Mouse (Mus musculus) CH12.LX (cell line): ENCODE data around the gene Gpr55. TPM values are rescaled to one million over a fixed set of nuclear protein-coding genes. Genes with fewer than 3 reads are reported as not detected.

Experiments used
- DNase-seq: peaks from one replicate; pipeline ENCODE4 v3.0.0-alpha.2; 2013; ENCODE audit errors: extremely low read depth
- H3K27ac ChIP-seq: 2 replicates; pipeline ENCODE4 v1.5.1; 2012; ENCODE audit warnings: low read depth, mild to moderate bottlenecking, control low read depth, moderate library complexity; ENCODE audit not compliant: insufficient read depth
- H3K27me3 ChIP-seq: replicated peaks from 2 replicates; pipeline ENCODE3; 2012; ENCODE audit warnings: inconsistent platforms
- H3K36me3 ChIP-seq, 2 experiments: replicated peaks in 1 of 2; 2 replicates each; pipeline versions ENCODE3 to v1.6.1; 2012; ENCODE audit warnings: inconsistent platforms in 1 of 2, low read length in 1 of 2, mild to moderate bottlenecking in 1 of 2, mixed read lengths in 1 of 2, moderate library complexity in 1 of 2; ENCODE audit not compliant: control insufficient read depth in 1 of 2, insufficient read depth in 1 of 2
- H3K4me1 ChIP-seq, 2 experiments: 2 replicates each; pipeline ENCODE4 v1.6.1; 2012; ENCODE audit warnings: inconsistent platforms in 1 of 2, moderate library complexity in 1 of 2; ENCODE audit not compliant: insufficient read depth in 2 of 2, control insufficient read depth in 1 of 2
- H3K4me2 ChIP-seq: 2 replicates; pipeline ENCODE4 v1.6.1; 2012; ENCODE audit warnings: low read depth, mild to moderate bottlenecking, control low read depth; ENCODE audit not compliant: poor library complexity, insufficient read depth, severe bottlenecking
- H3K4me3 ChIP-seq, 3 experiments: fragments of 150-350 bp in 1 of 3; sonication (generic) in 1 of 3; replicated peaks in 1 of 3; 2 replicates each; pipeline versions ENCODE3 to v1.5.1; 2011 to 2012; ENCODE audit warnings: low read depth in 2 of 3, low read length in 2 of 3, mild to moderate bottlenecking in 2 of 3, moderate library complexity in 2 of 3, control low read depth in 1 of 3, improper control_type of control experiment in 1 of 3, inconsistent platforms in 1 of 3, mixed read lengths in 1 of 3; ENCODE audit not compliant: poor library complexity in 1 of 3
- H3K79me2 ChIP-seq: replicated peaks from 2 replicates; pipeline ENCODE4 v1.6.1; 2012; ENCODE audit warnings: mild to moderate bottlenecking, moderate library complexity; ENCODE audit not compliant: control insufficient read depth, poor library complexity, insufficient read depth, severe bottlenecking; ENCODE audit errors: extremely low read depth
- H3K9ac ChIP-seq: 2 replicates; pipeline ENCODE4 v1.6.1; 2012; ENCODE audit warnings: low read depth, mild to moderate bottlenecking, control low read depth, moderate library complexity; ENCODE audit not compliant: insufficient read depth
- H3K9me3 ChIP-seq: replicated peaks from 2 replicates; pipeline ENCODE3; 2012; ENCODE audit warnings: low read length, inconsistent platforms, mixed read lengths
- BHLHE40 ChIP-seq: IDR thresholded peaks from 2 replicates; pipeline ENCODE4 v1.6.1; 2011; ENCODE audit warnings: mild to moderate bottlenecking, low read depth, low read length, improper control_type of control experiment
- CHD1 ChIP-seq: IDR thresholded peaks from 2 replicates; pipeline ENCODE4 v1.6.1; 2012; ENCODE audit warnings: low read depth, low read length, improper control_type of control experiment, inconsistent platforms
- CHD2 ChIP-seq: IDR thresholded peaks from 2 replicates; pipeline ENCODE4 v1.6.1; 2011; ENCODE audit warnings: low read length, improper control_type of control experiment
- E2F4 ChIP-seq: IDR thresholded peaks from 2 replicates; pipeline ENCODE4 v1.6.1; 2011; ENCODE audit warnings: low read depth, low read length, improper control_type of control experiment; ENCODE audit not compliant: insufficient replicate concordance
- EP300 ChIP-seq: IDR thresholded peaks from 2 replicates; pipeline ENCODE4 v1.6.1; 2011; ENCODE audit warnings: low read length, improper control_type of control experiment
- ETS1 ChIP-seq: conservative IDR thresholded peaks from 2 replicates; pipeline ENCODE4 v1.6.1; 2012; ENCODE audit warnings: low read depth, mild to moderate bottlenecking, inconsistent platforms, low read length, improper control_type of control experiment, moderate library complexity
- GABPA ChIP-seq: IDR thresholded peaks from 2 replicates; pipeline ENCODE4 v1.6.1; 2012; ENCODE audit warnings: low read depth, low read length, improper control_type of control experiment, inconsistent platforms; ENCODE audit not compliant: insufficient replicate concordance
- HCFC1 ChIP-seq: IDR thresholded peaks from 2 replicates; pipeline ENCODE4 v1.6.1; 2012; ENCODE audit warnings: low read depth, mild to moderate bottlenecking, inconsistent platforms, low read length, improper control_type of control experiment
- IRF4 ChIP-seq: IDR thresholded peaks from 2 replicates; pipeline ENCODE4 v1.6.1; 2014; ENCODE audit warnings: low read depth, mild to moderate bottlenecking, inconsistent platforms, low read length, improper control_type of control experiment
- JUN ChIP-seq: IDR thresholded peaks from 2 replicates; pipeline ENCODE4 v1.6.1; 2011; ENCODE audit warnings: low read depth, mild to moderate bottlenecking, low read length, improper control_type of control experiment, moderate library complexity; ENCODE audit not compliant: insufficient read depth
- JUND ChIP-seq: conservative IDR thresholded peaks from 2 replicates; pipeline ENCODE4 v1.6.1; 2011; ENCODE audit warnings: low read depth, low read length, improper control_type of control experiment
- KAT2A ChIP-seq: IDR thresholded peaks from 2 replicates; pipeline ENCODE4 v1.6.1; 2012; ENCODE audit warnings: low read length, improper control_type of control experiment, inconsistent platforms; ENCODE audit not compliant: insufficient replicate concordance
- MAFK ChIP-seq: IDR thresholded peaks from 2 replicates; pipeline ENCODE4 v1.6.1; 2011; ENCODE audit warnings: low read length, improper control_type of control experiment; ENCODE audit not compliant: insufficient replicate concordance
- MAX ChIP-seq: IDR thresholded peaks from 2 replicates; pipeline ENCODE4 v1.6.1; 2011; ENCODE audit warnings: low read length, improper control_type of control experiment
- MAZ ChIP-seq: IDR thresholded peaks from 2 replicates; pipeline ENCODE4 v1.6.1; 2012; ENCODE audit warnings: low read depth, mild to moderate bottlenecking, inconsistent platforms, low read length, improper control_type of control experiment, moderate library complexity
- MEF2A ChIP-seq: IDR thresholded peaks from 2 replicates; pipeline ENCODE4 v1.6.1; 2014; ENCODE audit warnings: low read depth, mild to moderate bottlenecking, inconsistent platforms, low read length, improper control_type of control experiment, borderline replicate concordance
- MYC ChIP-seq: IDR thresholded peaks from 2 replicates; pipeline ENCODE4 v1.6.1; 2011; ENCODE audit warnings: low read depth, mild to moderate bottlenecking, improper control_type of control experiment, low read length
- NELFE ChIP-seq: IDR thresholded peaks from 2 replicates; pipeline ENCODE4 v1.6.1; 2011; ENCODE audit warnings: low read depth, low read length, improper control_type of control experiment
- NRF1 ChIP-seq: IDR thresholded peaks from 2 replicates; pipeline ENCODE4 v1.6.1; 2014; ENCODE audit warnings: low read depth, mild to moderate bottlenecking, inconsistent platforms, low read length, improper control_type of control experiment, moderate library complexity
- POLR2A ChIP-seq: IDR thresholded peaks from 2 replicates; pipeline ENCODE4 v1.6.1; 2011; ENCODE audit warnings: low read depth, mild to moderate bottlenecking, improper control_type of control experiment, low read length
- POLR2AphosphoS2 ChIP-seq: IDR thresholded peaks from 2 replicates; pipeline ENCODE4 v1.6.1; 2011; ENCODE audit warnings: low read depth, low read length, improper control_type of control experiment
- RAD21 ChIP-seq: IDR thresholded peaks from 2 replicates; pipeline ENCODE4 v1.6.1; 2011; ENCODE audit warnings: low read depth, mild to moderate bottlenecking, low read length, improper control_type of control experiment, moderate library complexity
- RCOR1 ChIP-seq: conservative IDR thresholded peaks from 2 replicates; pipeline ENCODE4 v1.6.1; 2012; ENCODE audit warnings: low read depth, mild to moderate bottlenecking, inconsistent platforms, low read length, improper control_type of control experiment
- SIN3A ChIP-seq: IDR thresholded peaks from 2 replicates; pipeline ENCODE4 v1.6.1; 2012; ENCODE audit warnings: low read length, improper control_type of control experiment, inconsistent platforms
- TBP ChIP-seq: conservative IDR thresholded peaks from 2 replicates; pipeline ENCODE4 v1.6.1; 2011; ENCODE audit warnings: low read depth, low read length, improper control_type of control experiment
- TCF12 ChIP-seq: IDR thresholded peaks from 2 replicates; pipeline ENCODE4 v1.6.1; 2014; ENCODE audit warnings: low read depth, mild to moderate bottlenecking, inconsistent platforms, low read length, improper control_type of control experiment
- USF1 ChIP-seq: IDR thresholded peaks from 2 replicates; pipeline ENCODE4 v1.6.1; 2014; ENCODE audit warnings: low read depth, mild to moderate bottlenecking, inconsistent platforms, low read length, improper control_type of control experiment
- USF2 ChIP-seq: conservative IDR thresholded peaks from 2 replicates; pipeline ENCODE4 v1.6.1; 2011; ENCODE audit warnings: low read depth, low read length, improper control_type of control experiment
- ZC3H11A ChIP-seq: IDR thresholded peaks from 2 replicates; pipeline ENCODE4 v1.6.1; 2012; ENCODE audit warnings: low read depth, mild to moderate bottlenecking, inconsistent platforms, low read length, improper control_type of control experiment
- ZKSCAN1 ChIP-seq: IDR thresholded peaks from 2 replicates; pipeline ENCODE4 v1.6.1; 2012; ENCODE audit warnings: low read depth, inconsistent platforms, low read length, improper control_type of control experiment, borderline replicate concordance
- ZMIZ1 ChIP-seq: IDR thresholded peaks from 2 replicates; pipeline ENCODE4 v1.6.1; 2012; ENCODE audit warnings: low read depth, mild to moderate bottlenecking, inconsistent platforms, low read length, improper control_type of control experiment
- ZNF384 ChIP-seq: IDR thresholded peaks from 2 replicates; pipeline ENCODE4 v1.6.1; 2012; ENCODE audit warnings: low read depth, low read length, improper control_type of control experiment, inconsistent platforms
- dilution Hi-C: fragments of 300-500 bp; cut with MboI; formaldehyde crosslinking; loops from 2 replicates; pipeline ENCODE4 v1.14.3; 2020; ENCODE audit warnings: low sequenced_read_pairs; ENCODE audit not compliant: extremely low pct_unique_long_range_greater_than_20kb, extremely low pct_ligation_motif_present
- in situ Hi-C: fragments of 300-500 bp; cut with MboI; formaldehyde crosslinking; loops from 3 replicates; pipeline ENCODE4 v1.14.3; 2019; ENCODE audit warnings: low sequenced_read_pairs, low pct_ligation_motif_present, low pct_unique_long_range_greater_than_20kb, mixed read lengths
- polyA plus RNA-seq: library from polyadenylated mRNA; unstranded; fragments of >175 nt; gene quantifications from 2 replicates; pipeline ENCODE4 v1.2.1, GENCODE M21; 2012; ENCODE audit warnings: low read depth; ENCODE audit not compliant: insufficient read length
- total RNA-seq, 2 experiments: library from RNA; depleted of rRNA; stranded (reverse); fragments of 300-350 nt in 1 of 2; fragments of >200 nt in 1 of 2; gene quantifications; 2 replicates each; pipeline ENCODE4 v1.2.3; 2012 to 2014

The Gpr55 gene
- total and polyA plus RNA-seq, 3 experiments: 16.4 to 24.3 (median 17.3) TPM

- TF ChIP-seq MAFK: no peak
- TF ChIP-seq E2F4: peak; percentile 58; the same call in 1 of the 2 replicates
- no peak for TF ChIP-seq USF1
- TF ChIP-seq JUN: no peak
- peak; percentile 57 for TF ChIP-seq MEF2A
- TF ChIP-seq IRF4: peak; percentile 80
- TF ChIP-seq USF2: no peak
- 0 out of 2 replicates have a peak, but pooled peaks have one; percentile 61 for TF ChIP-seq CHD1
- peak; percentile 98 for TF ChIP-seq ZC3H11A
- 0 out of 2 replicates have a peak, but pooled peaks have one; percentile 63 for TF ChIP-seq MYC
- TF ChIP-seq MAZ: 0 out of 2 replicates have a peak, but pooled peaks have one; percentile 48
- TF ChIP-seq CHD2: 0 out of 2 replicates have a peak, but pooled peaks have one; percentile 41
- no peak; the same call in 1 of the 2 replicates for TF ChIP-seq TBP
- TF ChIP-seq HCFC1: 0 out of 2 replicates have a peak, but pooled peaks have one; percentile 32
- no peak; the same call in none of the 2 replicates for TF ChIP-seq RAD21
- TF ChIP-seq SIN3A: peak; percentile 81
- TF ChIP-seq JUND: peak; percentile 54; the same call in 1 of the 2 replicates
Measured at GRCm38 (mm10) chr1:86007778-86008177, 47.0 kb upstream of the Gpr55 start (continued).

- H3K4me3 ChIP-seq: no peak overlapping the region
- no peaks in the 10 kb centered on the region for H3K9me3 ChIP-seq
- peak overlapping the region; percentile 8; the same call in 1 of the 2 replicates for H3K4me2 ChIP-seq
- H3K27ac ChIP-seq: peak overlapping the region; percentile 27
- dilution Hi-C loops: no loop called here
- no peaks in the 10 kb centered on the region for H3K36me3 ChIP-seq
- H3K9ac ChIP-seq: no peak overlapping the region
- no peaks in the 10 kb centered on the region for H3K79me2 ChIP-seq
- DNase-seq: peak; percentile 82
- H3K4me1 ChIP-seq: peaks cover 20 to 27% of the 10 kb centered on the region in 2 experiments
- in situ Hi-C loops: loop anchor here (5.0 kb wide), 4 partner anchors 44 to 254 kb away; partner anchors contain the start of gene Gpr55
- H3K27me3 ChIP-seq: no peaks in the 10 kb centered on the region
- TF ChIP-seq ZMIZ1 (no peak), ZNF384 (peak; percentile 30; the same call in 1 of the 2 replicates), E2F4 (0 out of 2 replicates have a peak, but pooled peaks have one; percentile 40), SIN3A (peak; percentile 60; the same call in 1 of the 2 replicates), RCOR1 (0 out of 2 replicates have a peak, but pooled peaks have one; percentile 48), NRF1 (peak; percentile 32; the same call in 1 of the 2 replicates), TCF12 (peak; percentile 53), KAT2A (0 out of 2 replicates have a peak, but pooled peaks have one; percentile 51), ZC3H11A (no peak), MAX (peak; percentile 68; the same call in 1 of the 2 replicates), JUN (peak; percentile 51; the same call in 1 of the 2 replicates), BHLHE40 (peak; percentile 72), MAZ (no peak; the same call in 1 of the 2 replicates), HCFC1 (peak; percentile 39; the same call in 1 of the 2 replicates), IRF4 (peak; percentile 92), JUND (peak; percentile 77), MAFK (peak; percentile 59; the same call in 1 of the 2 replicates), POLR2A (0 out of 2 replicates have a peak, but pooled peaks have one; percentile 39), MEF2A (peak; percentile 41; the same call in 1 of the 2 replicates), NELFE (peak; percentile 48; the same call in 1 of the 2 replicates), TBP (0 out of 2 replicates have a peak, but pooled peaks have one; percentile 25), ETS1 (peak; percentile 52; the same call in 1 of the 2 replicates), ZKSCAN1 (no peak), CHD2 (no peak), GABPA (no peak), POLR2AphosphoS2 (no peak), EP300 (peak; percentile 73), MYC (0 out of 2 replicates have a peak, but pooled peaks have one; percentile 54)
Measured at GRCm38 (mm10) chr1:86006040-86006439, 45.2 kb upstream of the Gpr55 start.
